Mouse (Mus musculus): ENCODE data around the gene Ptprr. TPM values are rescaled to one million over a fixed set of nuclear protein-coding genes. Genes with fewer than 3 reads are reported as not detected.

Gene Ptprr
- total RNA-seq (2023), result not detected

GRCm38 (mm10) chr10:116017845-116018479, at the start of gene Ptprr:
Gene Ptprr, plus strand, starts transcription at chr10:116018213.

GRCm38 (mm10) chr10:116113867-116114474, 96.0 kb downstream of the Ptprr start, which contains the start of gene 4933416C03Rik:
Gene 4933416C03Rik, minus strand, starts transcription at chr10:116113917.

GRCm38 (mm10) chr10:116275280-116275679, 257.3 kb downstream of the Ptprr start, which contains the start of gene Ptprb:
Gene Ptprb, plus strand, starts transcription at chr10:116275523.

Other genes with a start within 250 kb of the Ptprr start
- gene Tspan8, start 201.4 kb upstream of the Ptprr start, total RNA-seq (2023), result under 1 TPM; 0.39 to 0.67 TPM
- not detected for gene 4933416C03Rik, start 95.7 kb downstream of the Ptprr start, total RNA-seq (2023)